Mouse (Mus musculus) brain, embryonic 18.5 days (tissue): ENCODE data around the gene Wls.

Experiments used
- DNase-seq: peaks from one replicate; pipeline ENCODE4 v3.0.0-alpha.2; 2012; ENCODE audit warnings: low read depth, low spot score

Gene Wls

GRCm38 (mm10) chr3:159917328-159918090 lies 78.0 kb downstream of the Wls start:
- no peak for DNase-seq
